Mouse (Mus musculus) embryonic fibroblast, embryonic 13.5 days (primary cell): ENCODE results near the gene Med12l.

Experiments used
- CTCF ChIP-seq: IDR thresholded peaks from 2 replicates; pipeline ENCODE4 v1.5.1; 2011; ENCODE audit warnings: mild to moderate bottlenecking, control low read depth, low read length, moderate library complexity, borderline replicate concordance; ENCODE audit not compliant: insufficient read depth
- POLR2A ChIP-seq: IDR thresholded peaks from 2 replicates; pipeline ENCODE4 v1.6.1; 2011; ENCODE audit warnings: low read depth, mild to moderate bottlenecking, control low read depth, low read length, moderate library complexity

- TF ChIP-seq CTCF (no peak), POLR2A (no peak)
Observed at GRCm38 (mm10) chr3:59168476-59168875, 162.9 kb downstream of the Med12l start.
